Mouse (Mus musculus): ENCODE results near the gene A430078G23Rik.

GRCm38 (mm10) chr8:3394600-3394999 is 41.4 kb downstream of the A430078G23Rik start:
- no peak for TF ChIP-seq POLR2A (IDR thresholded peaks at IDR 0.05; ENCODE audit: borderline replicate concordance, insufficient read depth, low read length)
- TF ChIP-seq CTCF (IDR thresholded peaks at IDR 0.05; ENCODE audit: borderline replicate concordance, insufficient read depth, low read depth, low read length), result no peak
